Mouse (Mus musculus) embryonic fibroblast, embryonic 13.5 days (primary cell): ENCODE results near the gene Dnaic1.
"Not testable (repeated sequence)": the region's sequence is repeated elsewhere in the genome, so short reads cannot be mapped to it uniquely, and the experiment has no call there.

Experiments used
- CTCF ChIP-seq: IDR thresholded peaks from 2 replicates; pipeline ENCODE4 v1.5.1; 2011; ENCODE audit warnings: mild to moderate bottlenecking, control low read depth, low read length, moderate library complexity, borderline replicate concordance; ENCODE audit not compliant: insufficient read depth
- POLR2A ChIP-seq: IDR thresholded peaks from 2 replicates; pipeline ENCODE4 v1.6.1; 2011; ENCODE audit warnings: low read depth, mild to moderate bottlenecking, control low read depth, low read length, moderate library complexity

DNA sequence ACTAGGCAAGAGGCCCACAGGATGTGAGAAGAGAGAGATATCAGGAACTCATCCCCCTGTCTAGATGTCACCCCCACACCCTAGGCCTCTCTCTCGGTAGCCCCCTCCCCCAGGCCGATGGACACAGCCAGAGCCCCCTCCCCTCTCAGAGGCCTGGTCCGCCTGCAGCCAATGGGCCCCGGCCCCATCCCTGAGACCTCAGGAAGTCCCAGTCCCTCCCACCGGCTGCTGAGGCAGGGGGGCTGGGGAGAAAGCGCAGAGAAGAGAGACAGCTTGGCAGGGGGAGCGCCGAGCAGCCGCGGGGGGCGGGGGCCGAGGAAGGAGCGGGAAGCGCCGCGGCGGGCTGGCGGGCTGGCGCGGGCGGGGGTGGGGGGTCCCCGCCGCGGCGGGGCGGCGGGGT, 113.7 kb downstream of the Dnaic1 start:
- TF ChIP-seq POLR2A, CTCF: not testable (repeated sequence)
